Mouse (Mus musculus) monocyte, adult 5-6 weeks (primary cell): Measurements from ENCODE around the gene Cyb561. TPM values are rescaled to one million over a fixed set of nuclear protein-coding genes. Genes with fewer than 3 reads are reported as not detected.

Source experiments
- ATAC-seq: fragments of 153-309, 156-312 bp; replicated peaks from 2 replicates; pipeline ENCODE4 v1.8.0; 2017; ENCODE audit warnings: mild to moderate bottlenecking; ENCODE audit not compliant: low TSS enrichment, insufficient number of reproducible peaks, severe bottlenecking, poor library complexity, low FRiP score
- total RNA-seq: library from RNA; stranded (forward); fragments of 200-1000, 200-491, 200-594 nt; gene quantifications from 3 replicates; pipeline ENCODE4 v1.2.3, GENCODE M21; 2017

Gene Cyb561
- total RNA-seq, 1 experiment from 2014 or later: 4.5 TPM

DNA sequence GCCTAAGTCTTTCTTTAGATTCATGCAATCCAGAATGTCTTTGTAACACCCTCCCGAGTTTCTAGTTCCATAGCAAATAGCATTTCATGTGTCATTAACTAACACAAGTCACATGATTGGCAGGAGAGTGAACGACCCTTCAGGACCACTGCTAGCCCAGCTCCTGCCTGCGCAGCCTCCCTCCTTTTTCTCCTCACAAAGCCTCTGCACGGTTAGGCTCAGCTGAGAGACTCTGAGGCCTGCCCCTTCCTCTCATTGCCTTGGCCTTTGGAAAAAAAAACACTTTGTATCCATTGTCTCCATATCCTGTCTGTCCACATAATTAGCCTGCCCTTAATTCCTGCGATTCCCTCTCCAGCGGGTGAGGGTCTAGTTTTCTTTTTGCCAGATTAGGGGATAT, 4.4 kb upstream of the Cyb561 start:
- ATAC-seq: no peak

DNA sequence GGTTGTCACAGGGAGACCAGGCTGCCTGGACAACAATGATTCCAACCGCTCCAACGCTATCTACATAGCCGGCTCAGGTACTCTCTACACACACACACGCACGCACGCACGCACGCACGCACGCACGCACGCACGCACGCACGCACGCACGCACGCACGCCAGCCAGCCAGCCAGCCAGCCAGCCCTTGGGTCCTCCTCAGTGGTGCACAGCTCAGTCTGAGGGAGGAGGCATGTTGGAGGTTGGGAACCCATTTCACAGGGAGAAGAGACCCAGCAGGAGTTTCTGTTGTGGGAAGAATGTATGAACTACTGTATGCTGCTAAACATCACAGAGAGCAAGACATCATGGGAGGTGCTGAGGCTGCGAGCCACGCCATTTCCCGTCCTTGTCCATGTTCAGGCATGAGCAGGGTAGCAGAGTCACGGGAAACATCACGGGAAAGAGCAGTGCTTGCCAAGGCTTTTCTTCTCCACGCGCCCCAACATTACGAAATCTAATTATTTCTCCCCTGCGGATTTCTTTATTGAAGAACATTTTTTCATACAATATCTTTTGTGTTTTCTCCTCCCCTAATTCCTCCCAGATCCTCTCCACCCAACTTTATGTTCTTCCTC, 2.8 kb upstream of the Cyb561 start:
- no peak for ATAC-seq

DNA sequence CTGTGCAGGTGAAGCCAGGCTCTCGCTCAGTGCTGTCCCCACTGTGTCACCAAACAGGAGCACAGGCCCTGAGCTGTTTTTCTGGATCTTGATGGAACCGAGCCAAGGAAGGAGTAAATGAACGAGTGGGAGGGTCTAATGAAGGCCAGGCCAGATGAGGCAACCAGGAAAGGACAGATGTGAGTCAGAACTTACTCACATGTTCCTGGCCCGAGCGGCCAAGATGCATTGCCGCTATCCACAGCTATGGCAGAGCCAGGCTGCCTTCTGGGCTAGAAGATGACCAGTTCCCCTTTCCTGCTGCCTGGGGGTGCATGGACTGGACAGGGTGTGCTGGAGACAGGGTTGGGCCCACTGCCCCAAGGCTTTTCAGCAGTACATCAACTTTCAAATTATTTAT, 266 bp upstream of the Cyb561 start:
- peak; percentile 60; the same call in 1 of the 2 replicates for ATAC-seq

DNA sequence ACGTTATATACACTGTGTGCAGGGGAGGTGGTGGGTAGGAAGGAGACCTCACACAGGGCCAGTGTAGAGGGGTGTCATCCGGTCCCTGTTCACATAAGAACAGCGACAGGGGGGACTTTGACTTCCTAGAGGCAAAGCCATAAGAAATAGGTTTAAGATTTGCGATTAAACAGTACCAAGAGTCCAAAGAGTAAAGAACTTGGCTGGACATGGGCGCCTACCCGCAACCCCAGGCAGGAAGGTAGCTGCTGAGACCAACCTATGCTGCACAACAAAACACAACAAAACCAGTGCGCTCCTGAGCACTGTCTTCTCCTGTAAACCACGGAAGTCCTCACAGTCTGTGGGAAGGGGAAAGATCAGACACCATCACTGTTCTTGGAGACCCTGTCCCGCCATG, 1.0 kb downstream of the Cyb561 start:
- no peak for ATAC-seq

DNA sequence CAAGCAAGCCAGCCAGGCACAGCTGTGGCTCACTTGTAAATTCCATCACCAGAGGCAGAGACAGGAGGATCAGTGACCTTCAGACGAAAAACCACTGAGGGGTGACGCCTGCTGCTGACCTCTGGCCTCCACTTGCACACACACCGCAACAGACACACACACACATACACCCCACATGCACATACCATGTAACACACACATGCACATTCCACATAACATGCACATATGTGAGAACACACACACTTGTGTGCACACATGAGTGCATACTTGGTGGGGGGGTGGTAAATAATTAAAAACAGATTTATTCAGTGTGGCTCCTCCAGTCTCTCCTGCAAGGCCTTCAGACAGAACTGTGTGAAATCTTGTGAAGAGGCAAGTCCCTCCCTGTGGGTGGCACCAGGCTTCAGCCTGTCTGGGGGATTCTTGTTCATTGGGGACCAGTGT, 1.5 kb downstream of the Cyb561 start:
- ATAC-seq: no peak

DNA sequence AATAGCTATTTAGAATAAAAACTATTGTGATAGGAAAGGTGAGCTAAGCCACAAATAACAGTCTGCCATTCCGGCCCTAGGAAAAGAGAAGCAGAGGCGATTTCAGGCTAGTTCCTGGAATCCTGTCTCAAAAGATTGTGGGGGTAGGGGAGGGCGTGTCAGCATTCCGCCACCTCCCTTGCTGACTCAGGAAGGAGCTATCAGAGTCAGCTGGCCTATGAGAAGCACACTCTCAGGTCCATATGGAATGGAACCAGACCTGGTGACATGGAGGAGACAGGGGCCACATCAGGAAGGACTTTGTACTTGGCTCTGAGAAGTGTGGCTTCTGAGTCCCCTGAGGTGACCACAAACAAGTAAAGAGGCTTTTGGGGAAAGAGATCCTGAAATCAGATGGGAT, 2.6 kb downstream of the Cyb561 start:
- no peak for ATAC-seq

DNA sequence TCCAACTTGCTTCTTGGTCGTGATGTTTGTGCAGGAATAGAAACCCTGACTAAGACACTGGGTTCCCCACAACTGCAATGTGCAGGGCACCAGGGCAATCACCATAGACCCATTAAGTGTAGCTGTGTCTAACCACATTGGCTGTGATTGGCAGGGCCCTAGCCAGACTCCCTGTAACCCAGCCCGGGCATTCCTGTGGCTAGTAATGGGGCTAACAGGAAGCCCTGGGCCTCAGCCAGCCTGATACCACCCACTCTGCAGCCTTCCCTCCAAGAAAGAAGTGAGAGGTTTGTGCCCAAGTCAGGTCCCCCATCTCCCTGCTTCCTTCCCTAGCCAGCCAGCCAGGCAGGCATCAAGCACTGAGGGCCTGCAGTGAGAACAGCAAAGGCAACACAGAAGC, 4.9 kb downstream of the Cyb561 start:
- ATAC-seq: no peak

DNA sequence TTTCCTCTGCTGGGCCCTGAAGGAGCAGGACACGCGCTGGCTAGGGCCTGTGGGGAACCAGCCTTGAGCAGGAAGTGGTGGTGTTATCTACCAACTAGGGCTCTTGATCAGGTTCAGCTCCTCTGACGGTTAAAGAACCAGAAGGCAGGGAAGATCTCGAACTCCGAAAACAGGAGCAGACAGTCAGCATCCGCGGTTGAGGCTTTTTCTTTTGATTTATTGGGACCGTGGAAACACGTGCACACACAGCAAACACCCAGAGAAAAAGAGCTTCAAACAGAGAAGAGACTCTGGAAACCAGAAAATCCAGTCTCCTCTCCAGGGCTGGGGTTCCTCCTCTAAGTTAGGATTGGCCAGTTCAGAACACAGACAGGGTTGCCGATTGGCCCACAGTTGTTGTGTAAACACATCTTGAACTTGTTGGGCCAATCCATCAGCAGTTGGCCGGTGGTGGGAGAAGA, 6.4 kb downstream of the Cyb561 start:
- no peak for ATAC-seq

DNA sequence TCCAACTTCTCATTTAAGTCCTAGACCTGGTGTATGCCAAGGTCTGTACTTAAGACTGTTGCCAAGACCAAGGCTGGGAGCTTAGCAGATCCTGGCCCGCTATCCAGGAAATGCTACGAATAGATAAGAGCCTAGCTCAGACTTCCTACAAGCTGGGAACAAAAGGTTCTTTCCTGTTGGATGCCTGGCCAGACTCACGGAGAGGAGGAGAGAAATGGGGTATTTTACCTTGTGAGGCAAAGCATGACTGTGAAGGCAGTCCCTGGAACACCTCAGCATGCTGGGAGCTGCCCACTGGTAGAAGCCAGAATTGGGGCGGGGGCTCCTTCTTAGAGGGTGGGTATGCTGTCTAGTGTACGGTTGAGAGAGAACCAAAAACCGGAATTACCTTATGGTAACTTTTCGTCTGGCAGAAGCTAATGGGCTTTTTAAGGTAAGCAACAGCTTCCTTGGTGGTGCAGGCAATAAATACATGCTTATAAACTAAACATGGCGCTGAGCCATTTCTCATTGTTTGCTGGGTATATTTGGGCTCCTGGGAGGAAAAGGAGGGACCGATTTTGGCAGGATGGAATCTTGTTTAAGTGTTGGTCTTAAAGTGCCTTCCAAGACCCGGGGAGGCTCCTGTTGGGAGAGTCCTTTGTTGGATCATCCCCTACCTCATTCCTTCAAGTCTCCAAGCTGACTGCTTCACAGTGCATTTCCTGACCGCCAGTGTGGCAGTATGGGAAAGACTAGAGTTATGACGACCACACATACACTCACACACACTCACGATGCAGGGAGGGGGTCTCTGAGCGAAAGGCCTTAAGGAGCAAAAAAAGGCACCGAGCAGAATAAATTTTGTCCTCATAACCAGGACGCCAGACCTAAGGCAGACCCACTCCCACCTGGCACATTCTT, 8.1 kb downstream of the Cyb561 start:
- ATAC-seq: no peak

DNA sequence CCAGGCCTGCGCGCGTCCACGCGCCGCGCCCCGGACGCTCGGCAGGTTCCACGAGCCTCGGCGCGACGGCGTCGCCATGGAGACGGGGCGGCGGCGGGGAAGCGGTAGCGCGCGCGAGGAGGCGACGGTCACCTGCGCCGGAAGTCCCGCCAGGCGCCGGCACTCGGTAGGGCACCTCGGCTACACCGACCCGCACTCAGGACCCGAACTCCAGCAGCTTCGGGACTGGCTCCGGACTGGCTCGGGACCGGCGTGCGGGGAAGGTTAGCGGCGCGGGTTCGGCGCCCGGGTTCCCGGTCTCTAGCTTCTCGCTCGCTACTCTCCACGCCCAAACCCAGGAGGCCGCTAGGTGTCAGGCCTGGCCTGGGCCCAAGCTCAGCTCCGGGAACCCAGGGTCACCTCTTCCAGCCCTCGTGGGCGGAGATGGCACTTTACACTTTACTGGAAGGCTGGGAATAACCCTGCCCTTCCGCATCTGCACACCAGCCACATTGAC, 9.0 kb downstream of the Cyb561 start:
- peak; percentile 59 for ATAC-seq

DNA sequence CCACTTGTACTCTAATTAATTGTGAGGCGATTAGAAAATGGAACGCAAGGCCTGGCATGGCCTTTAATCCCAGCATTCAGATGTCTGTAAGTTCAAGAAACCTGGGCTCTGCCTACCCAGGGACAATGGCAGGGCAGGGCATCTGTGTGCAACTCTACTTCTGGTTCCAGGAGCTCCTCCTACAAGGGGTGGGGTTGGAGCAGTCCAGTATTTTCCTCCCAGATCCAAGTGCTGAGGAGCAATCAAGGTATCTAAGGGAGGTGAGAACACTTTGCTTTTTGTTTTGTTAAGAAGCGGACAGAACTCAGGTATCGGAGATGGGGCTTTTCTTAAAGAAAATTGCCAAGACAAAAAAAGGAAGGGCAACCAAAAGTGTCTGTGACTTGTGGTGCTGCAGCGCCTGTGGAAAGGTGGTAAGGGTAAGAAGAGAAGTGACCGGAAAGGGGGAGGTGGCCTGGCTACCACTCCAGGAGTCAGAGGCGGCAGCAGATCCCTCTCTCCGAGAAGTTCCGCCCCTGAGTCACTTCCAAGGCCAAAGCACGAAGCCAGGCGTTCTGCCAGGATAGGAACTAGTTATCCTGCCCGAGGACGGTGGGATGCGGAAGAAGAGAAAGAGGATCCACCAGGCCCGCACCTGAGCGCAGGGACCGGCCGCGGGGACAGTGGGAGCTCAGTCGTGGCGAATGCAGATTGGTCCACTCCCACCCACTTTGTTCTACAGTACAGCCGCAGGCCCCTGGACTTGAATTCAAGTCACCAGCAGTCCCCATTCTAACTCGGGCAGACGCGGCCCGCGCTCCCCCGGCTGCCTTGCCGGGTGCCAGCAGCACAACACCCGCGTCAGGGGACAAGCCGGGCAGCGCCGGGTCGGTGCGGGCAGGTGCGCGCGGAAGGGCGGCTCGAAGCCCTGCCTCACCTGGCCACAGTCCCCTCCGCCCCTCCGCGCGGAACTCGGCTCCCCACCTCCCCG, 9.7 kb downstream of the Cyb561 start:
- ATAC-seq: no peak

DNA sequence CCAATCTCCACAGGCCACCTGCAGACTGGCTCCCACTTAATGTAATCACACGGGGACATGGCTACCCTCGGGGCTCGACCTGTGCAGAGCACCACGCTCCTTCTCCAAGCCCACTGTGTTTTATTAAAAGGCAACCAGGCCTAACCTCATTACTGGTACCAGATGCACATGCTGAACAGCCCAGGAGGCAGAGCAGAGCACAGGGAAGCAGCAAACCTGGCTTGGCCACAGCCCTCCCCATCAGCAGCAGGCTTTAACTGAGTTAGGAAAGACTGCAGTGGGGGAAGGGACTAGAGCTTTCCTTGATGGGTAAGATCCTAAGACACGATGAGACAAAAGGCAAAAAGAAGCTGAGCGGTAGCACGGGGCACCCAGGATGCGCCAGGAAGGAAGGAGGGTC, 11.2 kb downstream of the Cyb561 start:
- ATAC-seq: no peak

DNA sequence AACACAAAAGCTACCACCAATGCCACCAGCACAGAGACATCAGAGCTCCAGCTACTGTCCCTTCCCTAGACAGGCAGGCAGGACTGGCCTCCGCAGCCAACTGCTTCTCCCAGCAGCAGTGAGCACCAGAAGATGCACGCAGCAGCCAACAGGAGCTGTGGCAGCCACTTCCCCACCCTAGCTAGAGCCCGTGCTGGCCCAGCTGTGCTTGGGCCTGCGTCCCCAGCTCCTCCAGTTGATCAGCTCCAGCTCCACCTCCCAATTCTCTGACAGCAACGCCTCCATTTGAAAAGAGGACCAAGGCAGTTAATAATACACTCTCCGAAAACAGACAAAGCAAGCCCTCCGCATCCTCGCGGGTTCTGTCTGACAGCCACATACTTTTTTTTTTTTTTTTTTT, 14.4 kb downstream of the Cyb561 start:
- ATAC-seq: no peak

DNA sequence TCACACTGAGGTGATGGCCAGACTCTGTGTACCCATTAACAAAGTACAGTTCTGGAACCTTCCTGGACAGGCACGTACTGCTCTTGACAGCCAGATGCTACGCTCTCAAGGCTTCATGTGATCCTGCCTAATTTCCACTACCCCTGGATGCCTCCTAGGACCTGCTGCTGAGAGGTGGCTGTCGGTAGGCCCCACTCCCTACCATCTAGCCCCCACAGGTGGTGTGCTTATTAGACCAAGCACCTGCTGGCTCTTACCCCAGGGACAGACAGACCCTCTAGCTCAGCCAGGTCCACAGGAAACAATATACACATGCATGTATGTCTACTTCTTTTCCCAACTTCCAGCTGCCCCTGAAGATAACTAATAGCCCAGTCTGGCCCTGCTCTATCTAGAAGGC, 16.2 kb downstream of the Cyb561 start:
- ATAC-seq: no peak

DNA sequence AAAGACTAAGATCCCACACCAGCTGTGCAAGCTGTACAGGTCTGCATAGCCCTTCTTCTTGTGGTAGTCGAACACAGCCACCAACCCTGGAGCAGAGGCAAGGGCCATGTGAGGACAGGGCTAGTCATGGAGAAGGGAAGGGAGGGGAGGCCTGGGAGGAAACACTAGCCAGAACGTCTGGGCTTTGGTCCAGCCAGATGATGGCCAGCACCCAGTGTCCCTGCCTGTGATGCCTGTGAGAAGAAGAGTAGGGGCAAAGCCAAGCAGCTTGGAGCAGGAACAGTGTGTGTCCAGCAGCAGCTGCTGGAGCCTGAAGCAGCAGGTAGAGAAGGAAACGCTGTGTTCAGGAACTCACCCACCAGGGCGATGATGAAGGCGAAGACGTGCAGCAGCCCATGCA, 16.9 kb downstream of the Cyb561 start:
- no peak for ATAC-seq

DNA sequence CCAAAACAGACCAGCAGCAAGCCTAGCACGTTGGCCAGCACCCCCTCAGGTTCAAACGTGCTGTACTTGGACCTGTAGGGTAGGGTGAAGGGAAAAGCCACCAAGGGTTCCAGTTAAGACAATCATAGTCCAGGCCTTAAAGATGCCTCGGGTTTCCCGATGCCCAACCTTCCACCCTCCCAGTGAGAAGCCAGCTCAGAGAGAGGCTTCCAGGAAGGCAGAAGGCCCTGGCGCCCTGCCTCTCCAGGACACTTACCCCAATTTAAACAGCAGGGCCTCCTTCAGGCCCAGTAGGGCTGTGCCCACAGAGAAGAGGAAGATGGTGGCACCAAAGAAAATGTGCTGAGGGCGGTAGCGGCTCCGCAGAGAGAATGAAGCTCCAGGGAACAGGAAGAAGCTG, 17.6 kb downstream of the Cyb561 start:
- ATAC-seq: no peak

DNA sequence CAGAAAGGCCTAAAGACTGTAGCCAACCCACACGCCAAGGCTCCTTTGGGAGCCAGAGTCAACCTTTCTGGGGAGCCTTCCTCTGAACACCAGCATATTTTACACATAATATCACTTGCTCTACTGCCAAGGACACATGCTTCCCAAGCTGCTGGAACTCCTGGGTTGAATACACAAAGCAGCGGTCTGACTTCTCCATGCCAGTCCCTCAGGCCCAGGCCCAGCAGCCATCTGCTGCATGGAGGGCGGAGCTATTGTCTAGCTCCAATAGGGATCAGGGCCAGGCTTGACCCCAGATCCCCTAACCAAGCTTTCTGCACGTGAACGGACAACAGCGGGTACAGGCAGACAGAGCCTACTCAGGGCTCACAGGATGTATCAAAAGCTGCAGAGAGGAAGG, 18.3 kb downstream of the Cyb561 start:
- no peak for ATAC-seq

DNA sequence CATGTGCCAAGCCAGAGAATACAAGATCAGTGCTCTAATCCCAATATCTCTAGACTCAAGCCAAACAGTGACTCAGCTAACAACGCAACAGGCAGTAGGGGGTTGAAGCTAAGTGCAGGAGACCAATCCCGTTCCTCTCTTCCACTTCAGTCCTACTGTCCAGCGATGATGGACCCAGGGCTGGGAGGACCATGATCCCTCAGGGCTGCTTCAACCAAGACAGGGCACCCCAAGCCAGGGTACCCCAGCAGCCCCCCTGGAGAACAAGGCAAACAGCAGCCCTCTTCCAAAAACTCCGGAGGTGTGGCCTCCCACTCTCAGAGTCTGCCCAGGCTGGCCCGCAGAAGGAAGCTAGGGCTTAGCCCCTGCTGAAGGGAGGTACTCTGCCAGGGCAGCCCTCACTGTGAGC, 18.8 kb downstream of the Cyb561 start:
- no peak for ATAC-seq

DNA sequence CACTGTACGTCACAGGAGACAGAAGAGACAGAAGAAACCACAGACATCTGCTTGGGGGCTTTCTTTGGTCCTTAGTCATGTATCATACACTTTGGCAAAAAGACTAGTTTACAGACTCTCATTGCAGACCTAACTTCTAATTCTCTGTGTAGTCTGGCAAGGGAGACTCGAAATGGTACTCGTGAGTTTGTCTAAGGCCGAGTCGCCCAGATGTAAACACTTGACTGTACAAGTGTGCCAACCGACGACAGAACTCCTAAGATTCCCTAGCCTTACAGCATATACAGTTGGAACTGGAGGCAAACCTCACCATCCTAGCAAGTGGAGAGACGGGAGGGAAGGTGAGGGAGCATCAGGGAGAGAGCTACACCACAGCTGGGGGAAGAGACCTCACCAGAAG, 19.4 kb downstream of the Cyb561 start:
- no peak for ATAC-seq
